Mouse (Mus musculus): ENCODE data around the gene Rspo3. TPM values are rescaled to one million over a fixed set of nuclear protein-coding genes. Genes with fewer than 3 reads are reported as not detected.

The Rspo3 gene
- total RNA-seq (2021): 3.4 and 6.0 TPM in 2 replicates
- long read RNA-seq, transcript Rspo3-201 (5 exons, 3,085 nt): major isoform, 5 of 6 reads
- long read RNA-seq, partial matches to known transcripts: 1 of 6 reads
- long read RNA-seq, other reads (novel, unspliced or antisense): 0 of 6 reads

- DNase-seq: peak; percentile 36
Observed at GRCm38 (mm10) chr10:29535546-29536260, at the start of gene Rspo3. Gene Rspo3 (minus strand): TSS chr10:29535867.

GRCm38 (mm10) chr10:29581940-29582339 lies 46.3 kb upstream of the Rspo3 start:
- DNase-seq: no peak

GRCm38 (mm10) chr10:29581476-29581875 lies 45.8 kb upstream of the Rspo3 start:
- no peak for DNase-seq

- no peak for DNase-seq
Observed at GRCm38 (mm10) chr10:29555983-29556382, 20.3 kb upstream of the Rspo3 start.

- DNase-seq: no peak
Observed at GRCm38 (mm10) chr10:29554365-29554764, 18.7 kb upstream of the Rspo3 start.

GRCm38 (mm10) chr10:29542982-29543381 lies 7.3 kb upstream of the Rspo3 start:
- DNase-seq: no peak

- no peak for DNase-seq
Observed at GRCm38 (mm10) chr10:29539516-29539915, 3.8 kb upstream of the Rspo3 start.

GRCm38 (mm10) chr10:29538791-29539190 lies 3.1 kb upstream of the Rspo3 start:
- no peak for DNase-seq

GRCm38 (mm10) chr10:29534830-29535227 lies 838 bp downstream of the Rspo3 start:
- no peak for DNase-seq

GRCm38 (mm10) chr10:29533846-29534829 lies 1.5 kb downstream of the Rspo3 start:
- peak; percentile 2 for DNase-seq

- DNase-seq: peak; percentile 79
Observed at GRCm38 (mm10) chr10:29532821-29533715, 2.6 kb downstream of the Rspo3 start.

GRCm38 (mm10) chr10:29513563-29513962 lies 22.1 kb downstream of the Rspo3 start:
- DNase-seq: no peak

GRCm38 (mm10) chr10:29508167-29508566 lies 27.5 kb downstream of the Rspo3 start:
- DNase-seq: no peak

GRCm38 (mm10) chr10:29497205-29497822 lies 38.4 kb downstream of the Rspo3 start:
- DNase-seq: no peak

GRCm38 (mm10) chr10:29493996-29494395 lies 41.7 kb downstream of the Rspo3 start:
- DNase-seq: no peak

- no peak for DNase-seq
Observed at GRCm38 (mm10) chr10:29480945-29481344, 54.7 kb downstream of the Rspo3 start.

GRCm38 (mm10) chr10:29479401-29479800 lies 56.3 kb downstream of the Rspo3 start:
- DNase-seq: no peak

GRCm38 (mm10) chr10:29470454-29470853 lies 65.2 kb downstream of the Rspo3 start:
- DNase-seq: no peak

GRCm38 (mm10) chr10:29460100-29460499 lies 75.6 kb downstream of the Rspo3 start:
- no peak for DNase-seq

- no peak for DNase-seq
Observed at GRCm38 (mm10) chr10:29459632-29460031, 76.0 kb downstream of the Rspo3 start.

- no peak for DNase-seq
Observed at GRCm38 (mm10) chr10:29445076-29445475, 90.6 kb downstream of the Rspo3 start.

Measured in adrenal gland, postnatal 25 days (tissue).